Mouse (Mus musculus) liver, embryonic 11.5 days (tissue): Measurements from ENCODE around the gene Zbtb43. TPM values are rescaled to one million over a fixed set of nuclear protein-coding genes. Genes with fewer than 3 reads are reported as not detected.

ENCODE experiments used
- ATAC-seq: fragments of 200-750 bp; cut with Nextera tagmentation; replicated peaks from 2 replicates; pipeline ENCODE4 v1.8.0; 2017; ENCODE audit warnings: moderate number of reproducible peaks, mild to moderate bottlenecking, moderate TSS enrichment, moderate library complexity; ENCODE audit not compliant: low FRiP score
- DNase-seq: peaks from one replicate; pipeline ENCODE4 v3.0.0-alpha.2; 2017; ENCODE audit warnings: low spot score
- H3K27ac ChIP-seq: fragments of 300-500 bp; sonication (generic); 2 replicates; pipeline ENCODE4 v1.5.1; 2014; ENCODE audit warnings: mild to moderate bottlenecking, low read depth, low read length, control low read depth
- H3K27me3 ChIP-seq: fragments of 300-500 bp; sonication (generic); replicated peaks from 2 replicates; pipeline ENCODE4 v1.6.1; 2014; ENCODE audit warnings: low read length, mixed read lengths; ENCODE audit not compliant: control insufficient read depth, insufficient read depth
- H3K36me3 ChIP-seq: fragments of 300-500 bp; sonication (generic); 2 replicates; pipeline ENCODE4 v1.6.1; 2014; ENCODE audit warnings: mild to moderate bottlenecking, low read length, moderate library complexity, mixed read lengths; ENCODE audit not compliant: control insufficient read depth, insufficient read depth
- H3K4me1 ChIP-seq: fragments of 300-500 bp; sonication (generic); replicated peaks from 2 replicates; pipeline ENCODE4 v1.6.1; 2014; ENCODE audit warnings: low read length, mixed read lengths; ENCODE audit not compliant: control insufficient read depth, insufficient read depth
- H3K4me2 ChIP-seq: fragments of 300-500 bp; sonication (generic); 2 replicates; pipeline ENCODE4 v1.6.1; 2014; ENCODE audit warnings: mild to moderate bottlenecking, control low read depth, moderate library complexity
- H3K4me3 ChIP-seq: fragments of 300-500 bp; sonication (generic); 2 replicates; pipeline ENCODE4 v1.5.1; 2014; ENCODE audit warnings: low read depth, low read length, control low read depth
- H3K9ac ChIP-seq: fragments of 300-500 bp; sonication (generic); 2 replicates; pipeline ENCODE4 v1.6.1; 2014; ENCODE audit warnings: low read depth, low read length, control low read depth
- H3K9me3 ChIP-seq: fragments of 300-500 bp; sonication (generic); 2 replicates; pipeline ENCODE4 v1.6.1; 2016; ENCODE audit warnings: low read length, inconsistent platforms, mixed read lengths; ENCODE audit not compliant: control insufficient read depth
- WGBS: fragments of 180-500 bp; shearing (Covaris S2); extraction: QIAGEN DNeasy Blood & Tissue Kit; methylation state at CpG from one replicate; pipeline ENCODE4 v1.1.7; 2014; 5-methylcytosine and 5-hydroxymethylcytosine counted together
- polyA plus RNA-seq: library from polyadenylated mRNA; unstranded; fragments of >200 nt; fragmentation: Nextera tagmentation; extraction: Ambion mirVana; gene quantifications from 2 replicates; pipeline ENCODE4 v1.2.1, GENCODE M21; 2014

Zbtb43 gene
- polyA plus RNA-seq, 1 experiment from 2014 or later = 14.1 TPM

- H3K4me3 ChIP-seq = no peak overlapping the region
- DNase-seq (no peak), ATAC-seq (no peak)
- H3K27me3 ChIP-seq = no peaks in the 10 kb centered on the region
- H3K9me3 ChIP-seq = no peaks in the 10 kb centered on the region
- no peak overlapping the region for H3K4me2 ChIP-seq
- no peaks in the 10 kb centered on the region for H3K4me1 ChIP-seq
- no peak overlapping the region for H3K9ac ChIP-seq
- 74% methylated on average over 8 of the region's 8 CpGs for WGBS
- H3K36me3 ChIP-seq = no peaks in the 10 kb centered on the region
- no peak overlapping the region for H3K27ac ChIP-seq
Measured at GRCm38 (mm10) chr2:33487332-33487731, 19.0 kb upstream of the Zbtb43 start.

- Histone ChIP-seq H3K36me3 (no peaks in the 10 kb centered on the region), H3K4me3 (no peak overlapping the region), H3K4me1 (no peaks in the 10 kb centered on the region), H3K27ac (no peak overlapping the region), H3K4me2 (no peak overlapping the region), H3K9me3 (no peaks in the 10 kb centered on the region), H3K9ac (no peak overlapping the region), H3K27me3 (no peaks in the 10 kb centered on the region)
- DNase-seq (peak; percentile 63), ATAC-seq (no peak)
- 15% methylated on average over 9 of the region's 9 CpGs for WGBS
Measured at GRCm38 (mm10) chr2:33486866-33487265, 18.5 kb upstream of the Zbtb43 start.

- H3K4me1 ChIP-seq = no peaks in the 10 kb centered on the region
- ATAC-seq = no peak
Measured at GRCm38 (mm10) chr2:33477961-33478755, 9.8 kb upstream of the Zbtb43 start.

GRCm38 (mm10) chr2:33475961-33476360, 7.6 kb upstream of the Zbtb43 start:
- Histone ChIP-seq H3K9me3 (peaks cover 2% of the 10 kb centered on the region; the same call in 1 of the 2 replicates), H3K27ac (no peak overlapping the region), H3K4me3 (no peak overlapping the region), H3K9ac (no peak overlapping the region), H3K4me2 (no peak overlapping the region), H3K27me3 (no peaks in the 10 kb centered on the region), H3K4me1 (no peaks in the 10 kb centered on the region), H3K36me3 (no peaks in the 10 kb centered on the region)
- no peak for ATAC-seq
- DNase-seq = no peak

More at GRCm38 (mm10) chr2:33477961-33478755, 9.8 kb upstream of the Zbtb43 start:
- Histone ChIP-seq H3K27me3 (no peaks in the 10 kb centered on the region), H3K4me2 (no peak overlapping the region), H3K9ac (no peak overlapping the region), H3K4me3 (no peak overlapping the region), H3K36me3 (no peaks in the 10 kb centered on the region), H3K9me3 (no peaks in the 10 kb centered on the region), H3K27ac (no peak overlapping the region)
- no peak for DNase-seq
- 80% methylated on average over 10 of the region's 10 CpGs for WGBS

- 5% methylated on average over 54 of the region's 57 CpGs for WGBS
- ATAC-seq = peak; percentile 30
- Histone ChIP-seq H3K9me3 (peaks cover 2% of the 10 kb centered on the region; the same call in 1 of the 2 replicates), H3K4me2 (peak overlapping the region; percentile 79), H3K4me3 (peak overlapping the region; percentile 75), H3K36me3 (no peaks in the 10 kb centered on the region), H3K27ac (no peak overlapping the region), H3K4me1 (peaks cover 11% of the 10 kb centered on the region), H3K27me3 (no peaks in the 10 kb centered on the region), H3K9ac (peak overlapping the region; percentile 79)
- no peak for DNase-seq
Measured at GRCm38 (mm10) chr2:33467546-33468465, 553 bp downstream of the Zbtb43 start.

GRCm38 (mm10) chr2:33465966-33466365, 2.4 kb downstream of the Zbtb43 start:
- no peaks in the 10 kb centered on the region for H3K9me3 ChIP-seq
- H3K9ac ChIP-seq = no peak overlapping the region
- WGBS = 84% methylated on average over 4 of the region's 4 CpGs
- peaks cover 11% of the 10 kb centered on the region for H3K4me1 ChIP-seq
- ATAC-seq (no peak), DNase-seq (no peak)
- H3K4me3 ChIP-seq = no peak overlapping the region
- no peaks in the 10 kb centered on the region for H3K27me3 ChIP-seq
- H3K4me2 ChIP-seq = no peak overlapping the region
- H3K36me3 ChIP-seq = peaks cover 3% of the 10 kb centered on the region; the same call in 1 of the 2 replicates
- no peak overlapping the region for H3K27ac ChIP-seq

- ATAC-seq (no peak), DNase-seq (no peak)
- 81% methylated on average over 5 of the region's 5 CpGs for WGBS
- Histone ChIP-seq H3K4me3 (no peak overlapping the region), H3K27me3 (no peaks in the 10 kb centered on the region), H3K9ac (no peak overlapping the region), H3K4me2 (no peak overlapping the region), H3K9me3 (no peaks in the 10 kb centered on the region), H3K4me1 (peaks cover 11% of the 10 kb centered on the region), H3K36me3 (peaks cover 3% of the 10 kb centered on the region; the same call in 1 of the 2 replicates), H3K27ac (no peak overlapping the region)
Measured at GRCm38 (mm10) chr2:33465215-33465614, 3.1 kb downstream of the Zbtb43 start.

- H3K9ac ChIP-seq = no peak overlapping the region
- peaks cover 7% of the 10 kb centered on the region; the same call in 1 of the 2 replicates for H3K36me3 ChIP-seq
- H3K4me1 ChIP-seq = peaks cover 6% of the 10 kb centered on the region
- DNase-seq (no peak), ATAC-seq (no peak)
- no peak overlapping the region for H3K4me3 ChIP-seq
- H3K27me3 ChIP-seq = no peaks in the 10 kb centered on the region
- H3K9me3 ChIP-seq = no peaks in the 10 kb centered on the region
- H3K27ac ChIP-seq = no peak overlapping the region
- WGBS = 86% methylated on average over 7 of the region's 7 CpGs
- no peak overlapping the region for H3K4me2 ChIP-seq
Measured at GRCm38 (mm10) chr2:33462066-33462465, 6.3 kb downstream of the Zbtb43 start.
